Mouse (Mus musculus) hindbrain, embryonic 12.5 days (tissue): ENCODE measurements around the gene Camk2d. TPM values are rescaled to one million over a fixed set of nuclear protein-coding genes. Genes with fewer than 3 reads are reported as not detected.
A peak's percentile ranks its signal among the peaks of the same experiment; 100 is the strongest.

Source experiments
- ATAC-seq: fragments of 200-750 bp; cut with Nextera tagmentation; 2 replicates; pipeline ENCODE4 v1.8.0; 2017; ENCODE audit warnings: moderate TSS enrichment; ENCODE audit not compliant: low FRiP score
- H3K27ac ChIP-seq: fragments of 300-500 bp; sonication (generic); 2 replicates; pipeline ENCODE4 v1.5.1; 2016; ENCODE audit warnings: mild to moderate bottlenecking
- H3K27me3 ChIP-seq: fragments of 300-500 bp; sonication (generic); 2 replicates; pipeline ENCODE4 v1.6.1; 2016; ENCODE audit warnings: mild to moderate bottlenecking
- H3K36me3 ChIP-seq: fragments of 300-500 bp; sonication (generic); 2 replicates; pipeline ENCODE4 v1.6.1; 2016; ENCODE audit warnings: mild to moderate bottlenecking
- H3K4me1 ChIP-seq: fragments of 300-500 bp; sonication (generic); 2 replicates; pipeline ENCODE4 v1.6.1; 2016
- H3K4me2 ChIP-seq: fragments of 300-500 bp; sonication (generic); replicated peaks from 2 replicates; pipeline ENCODE4 v1.6.1; 2016; ENCODE audit warnings: mild to moderate bottlenecking
- H3K4me3 ChIP-seq: fragments of 300-500 bp; sonication (generic); 2 replicates; pipeline ENCODE4 v1.5.1; 2016; ENCODE audit warnings: mild to moderate bottlenecking
- H3K9ac ChIP-seq: fragments of 300-500 bp; sonication (generic); 2 replicates; pipeline ENCODE4 v1.6.1; 2016; ENCODE audit warnings: mild to moderate bottlenecking, moderate library complexity
- H3K9me3 ChIP-seq: fragments of 300-500 bp; sonication (generic); replicated peaks from 2 replicates; pipeline ENCODE4 v1.6.1; 2016; ENCODE audit warnings: mild to moderate bottlenecking
- WGBS: fragments of 180-500 bp; shearing (Covaris S2); methylation state at CpG from one replicate; pipeline ENCODE4 v1.1.7; 2016; 5-methylcytosine and 5-hydroxymethylcytosine counted together
- polyA plus RNA-seq: library from polyadenylated mRNA; unstranded; fragments of >200 nt; fragmentation: Nextera tagmentation; extraction: Ambion mirVana; gene quantifications from 2 replicates; pipeline ENCODE4 v1.2.1, GENCODE M21; 2016

Gene Camk2d
- polyA plus RNA-seq, 1 experiment from 2014 or later, result 29.7 TPM

- 27% methylated on average over 6 of the region's 6 CpGs for WGBS
- H3K27me3 ChIP-seq, result no peaks in the 10 kb centered on the region
- no peak overlapping the region for H3K27ac ChIP-seq
- no peak overlapping the region for H3K4me3 ChIP-seq
- H3K4me1 ChIP-seq, result no peaks in the 10 kb centered on the region
- no peaks in the 10 kb centered on the region for H3K36me3 ChIP-seq
- no peaks in the 10 kb centered on the region for H3K9me3 ChIP-seq
- peak; percentile 95 for ATAC-seq
- H3K4me2 ChIP-seq, result no peak overlapping the region
- H3K9ac ChIP-seq, result no peak overlapping the region
Observed at GRCm38 (mm10) chr3:126771541-126771940, 175.4 kb downstream of the Camk2d start.

DNA sequence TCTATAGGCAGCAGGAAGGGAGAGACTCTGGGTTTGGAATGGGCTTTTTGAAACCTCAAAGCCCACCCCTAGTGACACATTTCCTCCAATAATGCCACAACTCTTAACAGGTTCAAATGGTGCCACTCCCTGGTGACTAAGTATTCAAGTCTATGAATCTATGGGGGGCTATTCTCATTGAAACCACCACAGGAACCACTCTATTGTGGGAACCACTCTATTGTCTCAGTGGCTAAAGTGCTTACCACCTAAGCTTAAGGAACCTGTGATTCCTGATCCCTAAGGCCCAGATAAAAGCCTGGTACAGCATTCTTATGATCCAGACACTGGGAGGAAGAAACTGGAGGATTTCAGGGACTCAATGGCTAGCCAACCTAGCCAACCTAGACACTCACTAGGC lies 179.9 kb downstream of the Camk2d start:
- no peaks in the 10 kb centered on the region for H3K27me3 ChIP-seq
- H3K9me3 ChIP-seq, result no peaks in the 10 kb centered on the region
- no peak for ATAC-seq
- no peak overlapping the region for H3K27ac ChIP-seq
- no peak overlapping the region for H3K4me2 ChIP-seq
- no peak overlapping the region for H3K9ac ChIP-seq
- no peak overlapping the region for H3K4me3 ChIP-seq
- H3K4me1 ChIP-seq, result no peaks in the 10 kb centered on the region
- H3K36me3 ChIP-seq, result no peaks in the 10 kb centered on the region

DNA sequence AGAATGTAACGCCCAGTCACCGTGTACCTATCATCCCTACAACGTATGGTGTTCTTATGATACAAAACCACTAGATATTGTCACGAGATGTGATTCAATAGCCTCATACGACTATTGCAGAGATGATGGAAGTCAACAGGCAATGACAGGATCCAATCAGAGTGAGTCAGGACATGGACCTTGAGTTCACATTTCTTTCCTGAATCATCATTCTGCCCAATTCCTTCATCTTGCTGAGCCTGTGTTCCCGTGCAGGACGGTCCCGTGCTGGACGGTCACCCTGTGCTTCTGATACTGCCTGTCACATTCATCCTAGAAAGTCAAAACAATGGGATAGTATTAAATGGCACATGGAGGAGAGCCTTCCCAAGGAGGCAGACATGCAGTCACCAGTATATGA lies 181.0 kb downstream of the Camk2d start:
- H3K4me1 ChIP-seq, result no peaks in the 10 kb centered on the region
- ATAC-seq, result no peak
- H3K36me3 ChIP-seq, result no peaks in the 10 kb centered on the region
- H3K27me3 ChIP-seq, result no peaks in the 10 kb centered on the region
- H3K4me3 ChIP-seq, result no peak overlapping the region
- no peak overlapping the region for H3K27ac ChIP-seq
- H3K4me2 ChIP-seq, result no peak overlapping the region
- 92% methylated on average over 9 of the region's 9 CpGs for WGBS
- no peaks in the 10 kb centered on the region for H3K9me3 ChIP-seq
- H3K9ac ChIP-seq, result no peak overlapping the region

GRCm38 (mm10) chr3:126777879-126778278 lies 181.8 kb downstream of the Camk2d start:
- Histone ChIP-seq H3K9ac (no peak overlapping the region), H3K4me2 (no peak overlapping the region), H3K9me3 (no peaks in the 10 kb centered on the region), H3K27ac (no peak overlapping the region), H3K4me3 (no peak overlapping the region), H3K4me1 (no peaks in the 10 kb centered on the region), H3K36me3 (no peaks in the 10 kb centered on the region), H3K27me3 (no peaks in the 10 kb centered on the region)
- WGBS, result 89% methylated on average over 1 of the region's 1 CpGs
- ATAC-seq, result no peak

DNA sequence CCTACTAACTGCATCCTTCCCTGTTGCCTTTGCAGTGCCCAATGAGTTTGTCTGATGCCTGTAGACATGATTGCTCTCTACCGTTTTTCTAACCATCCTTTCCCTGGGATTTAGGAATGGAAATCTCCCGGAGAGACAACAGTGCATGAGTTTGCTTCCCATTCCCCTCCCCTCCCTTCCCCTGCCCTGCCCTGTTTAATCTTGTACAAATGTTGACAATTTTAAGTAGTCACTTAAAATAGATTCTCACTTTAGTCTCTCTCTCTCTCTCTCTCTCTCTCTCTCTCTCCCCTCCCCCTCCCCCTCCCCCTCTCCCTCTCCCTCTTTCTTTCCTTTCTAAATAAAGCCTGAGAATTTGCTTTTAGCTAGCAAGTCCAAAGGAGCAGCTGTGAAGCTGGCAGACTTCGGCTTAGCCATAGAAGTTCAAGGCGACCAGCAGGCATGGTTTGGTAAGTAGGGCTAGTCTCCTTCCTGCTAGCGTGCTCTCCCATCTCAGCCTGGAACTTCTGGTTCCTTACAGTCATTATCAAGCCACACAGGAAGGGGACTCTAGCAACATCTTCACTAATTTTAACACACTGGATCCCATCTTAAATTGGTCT lies 184.0 kb downstream of the Camk2d start:
- H3K4me1 ChIP-seq, result no peaks in the 10 kb centered on the region
- no peaks in the 10 kb centered on the region for H3K27me3 ChIP-seq
- no peak for ATAC-seq
- no peak overlapping the region for H3K4me3 ChIP-seq
- no peaks in the 10 kb centered on the region for H3K36me3 ChIP-seq
- no peak overlapping the region for H3K9ac ChIP-seq
- WGBS, result 84% methylated on average over 5 of the region's 5 CpGs
- no peak overlapping the region for H3K27ac ChIP-seq
- no peak overlapping the region for H3K4me2 ChIP-seq
- no peaks in the 10 kb centered on the region for H3K9me3 ChIP-seq

GRCm38 (mm10) chr3:126793035-126793964 lies 197.2 kb downstream of the Camk2d start:
- Histone ChIP-seq H3K27ac (no peak overlapping the region), H3K4me2 (no peak overlapping the region), H3K27me3 (no peaks in the 10 kb centered on the region), H3K9me3 (no peaks in the 10 kb centered on the region), H3K4me1 (no peaks in the 10 kb centered on the region), H3K4me3 (no peak overlapping the region), H3K36me3 (0 out of 2 replicates have a peak, but pooled peaks cover 6% of the 10 kb centered on the region), H3K9ac (no peak overlapping the region)
- 82% methylated on average over 2 of the region's 2 CpGs for WGBS
- ATAC-seq, result no peak

DNA sequence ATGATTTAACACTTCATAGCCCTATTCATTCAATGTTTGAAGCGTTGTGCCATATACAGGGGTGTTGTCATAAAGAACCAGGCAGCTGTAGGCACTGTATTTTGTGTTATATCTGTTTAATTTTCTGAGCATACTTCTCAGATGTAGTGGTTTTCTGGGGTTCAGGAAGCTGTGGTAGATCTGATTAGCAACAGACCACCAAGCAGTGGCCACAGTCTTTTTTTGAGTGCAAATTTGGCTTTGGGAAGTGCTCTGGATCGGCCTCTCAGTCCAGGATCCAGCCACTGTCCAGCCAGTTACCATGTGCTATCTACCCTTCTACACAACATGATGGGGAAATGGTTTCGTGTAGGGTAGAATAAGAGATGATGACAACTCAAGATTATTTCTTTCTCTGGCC lies 199.8 kb downstream of the Camk2d start:
- Histone ChIP-seq H3K4me1 (no peaks in the 10 kb centered on the region), H3K4me3 (no peak overlapping the region), H3K9me3 (no peaks in the 10 kb centered on the region), H3K36me3 (0 out of 2 replicates have a peak, but pooled peaks cover 6% of the 10 kb centered on the region), H3K9ac (no peak overlapping the region), H3K27me3 (no peaks in the 10 kb centered on the region), H3K27ac (no peak overlapping the region), H3K4me2 (no peak overlapping the region)
- no peak for ATAC-seq
- 83% methylated on average over 3 of the region's 3 CpGs for WGBS

GRCm38 (mm10) chr3:126797025-126797424 lies 200.9 kb downstream of the Camk2d start:
- no peaks in the 10 kb centered on the region for H3K9me3 ChIP-seq
- H3K36me3 ChIP-seq, result 0 out of 2 replicates have a peak, but pooled peaks cover 6% of the 10 kb centered on the region
- H3K9ac ChIP-seq, result no peak overlapping the region
- H3K4me2 ChIP-seq, result no peak overlapping the region
- H3K27ac ChIP-seq, result no peak overlapping the region
- no peaks in the 10 kb centered on the region for H3K27me3 ChIP-seq
- WGBS, result 92% methylated on average over 3 of the region's 3 CpGs
- H3K4me1 ChIP-seq, result no peaks in the 10 kb centered on the region
- no peak for ATAC-seq
- no peak overlapping the region for H3K4me3 ChIP-seq

- 92% methylated on average over 3 of the region's 3 CpGs for WGBS
Observed at GRCm38 (mm10) chr3:126797810-126798209, 201.7 kb downstream of the Camk2d start.

GRCm38 (mm10) chr3:126802988-126803387 lies 206.9 kb downstream of the Camk2d start:
- Histone ChIP-seq H3K9ac (no peak overlapping the region), H3K36me3 (0 out of 2 replicates have a peak, but pooled peaks cover 2% of the 10 kb centered on the region), H3K27ac (no peak overlapping the region), H3K9me3 (no peaks in the 10 kb centered on the region), H3K27me3 (no peaks in the 10 kb centered on the region), H3K4me2 (no peak overlapping the region), H3K4me1 (no peaks in the 10 kb centered on the region), H3K4me3 (no peak overlapping the region)
- ATAC-seq, result no peak
- 90% methylated on average over 6 of the region's 6 CpGs for WGBS

More at GRCm38 (mm10) chr3:126797810-126798209, 201.7 kb downstream of the Camk2d start:
- H3K9me3 ChIP-seq, result no peaks in the 10 kb centered on the region
- no peaks in the 10 kb centered on the region for H3K27me3 ChIP-seq
- H3K9ac ChIP-seq, result no peak overlapping the region
- H3K36me3 ChIP-seq, result 0 out of 2 replicates have a peak, but pooled peaks cover 6% of the 10 kb centered on the region
- ATAC-seq, result no peak
- H3K4me2 ChIP-seq, result no peak overlapping the region
- H3K27ac ChIP-seq, result no peak overlapping the region
- no peak overlapping the region for H3K4me3 ChIP-seq
- no peaks in the 10 kb centered on the region for H3K4me1 ChIP-seq

GRCm38 (mm10) chr3:126804968-126805367 lies 208.9 kb downstream of the Camk2d start:
- Histone ChIP-seq H3K9ac (no peak overlapping the region), H3K4me3 (no peak overlapping the region), H3K9me3 (no peaks in the 10 kb centered on the region), H3K4me2 (no peak overlapping the region), H3K36me3 (no peaks in the 10 kb centered on the region), H3K4me1 (no peaks in the 10 kb centered on the region), H3K27ac (no peak overlapping the region), H3K27me3 (no peaks in the 10 kb centered on the region)
- ATAC-seq, result no peak
- 78% methylated on average over 5 of the region's 5 CpGs for WGBS

GRCm38 (mm10) chr3:126806145-126806544 lies 210.0 kb downstream of the Camk2d start:
- no peaks in the 10 kb centered on the region for H3K9me3 ChIP-seq
- no peaks in the 10 kb centered on the region for H3K4me1 ChIP-seq
- H3K4me2 ChIP-seq, result no peak overlapping the region
- H3K27me3 ChIP-seq, result no peaks in the 10 kb centered on the region
- H3K36me3 ChIP-seq, result no peaks in the 10 kb centered on the region
- ATAC-seq, result no peak
- 49% methylated on average over 4 of the region's 4 CpGs for WGBS
- no peak overlapping the region for H3K27ac ChIP-seq
- no peak overlapping the region for H3K4me3 ChIP-seq
- no peak overlapping the region for H3K9ac ChIP-seq
